Mouse (Mus musculus): Measurements from ENCODE around the gene Slc35e2. TPM values are rescaled to one million over a fixed set of nuclear protein-coding genes. Genes with fewer than 3 reads are reported as not detected.

The Slc35e2 gene
- 34.9 TPM for total RNA-seq (2023)

GRCm38 (mm10) chr4:155601091-155601996, at the start of gene Slc35e2:
Gene Slc35e2 (plus strand): TSS chr4:155601416.

GRCm38 (mm10) chr4:155561661-155562442, 39.4 kb upstream of the Slc35e2 start, which contains the start of gene Nadk:
Gene Nadk (plus strand): TSS chr4:155562378.

GRCm38 (mm10) chr4:155624338-155625291, 23.4 kb downstream of the Slc35e2 start, which contains the start of gene Cdk11b:
Gene Cdk11b (plus strand): TSS chr4:155624854.

GRCm38 (mm10) chr4:155645308-155645707, 44.1 kb downstream of the Slc35e2 start, which contains the start of gene Gm10563:
Gene Gm10563 (minus strand): TSS chr4:155645408.

GRCm38 (mm10) chr4:155653086-155653450, 51.9 kb downstream of the Slc35e2 start, which contains the start of gene Mmp23:
Gene Mmp23 (minus strand): TSS chr4:155653384.

GRCm38 (mm10) chr4:155668689-155669597, 67.7 kb downstream of the Slc35e2 start, which contains the start of gene Mib2:
Gene Mib2 (minus strand): TSS chr4:155669198.

Other genes starting within 250 kb of the Slc35e2 start
- gene Prkcz, start 240.1 kb upstream of the Slc35e2 start, total RNA-seq (2023): 18.4 TPM
- gene Gabrd, start 203.3 kb upstream of the Slc35e2 start, total RNA-seq (2023): not detected
- gene Cfap74, start 192.2 kb upstream of the Slc35e2 start, total RNA-seq (2023): 0.70 TPM
- not detected for gene Tmem52, start 132.3 kb upstream of the Slc35e2 start, total RNA-seq (2023)
- gene Gnb1, start 110.1 kb upstream of the Slc35e2 start, total RNA-seq (2023): 275 TPM
- 46.9 TPM for gene Nadk, start 39.0 kb upstream of the Slc35e2 start, total RNA-seq (2023)
- 204 TPM for gene Cdk11b, start 23.4 kb downstream of the Slc35e2 start, total RNA-seq (2023)
- gene Gm10563, start 44.0 kb downstream of the Slc35e2 start, total RNA-seq (2023): not detected
- not detected for gene Mmp23, start 52.0 kb downstream of the Slc35e2 start, total RNA-seq (2023)
- gene Mib2, start 67.8 kb downstream of the Slc35e2 start, total RNA-seq (2023): 35.2 TPM
- 8.0 TPM for gene Fndc10, start 92.9 kb downstream of the Slc35e2 start, total RNA-seq (2023)
- 69.3 TPM for gene Ssu72, start 103.4 kb downstream of the Slc35e2 start, total RNA-seq (2023)
- gene Tmem240, start 133.4 kb downstream of the Slc35e2 start, total RNA-seq (2023): 1.2 TPM
- gene Atad3a, start 159.7 kb downstream of the Slc35e2 start, total RNA-seq (2023): 52.2 TPM
- not detected for gene Vwa1, start 173.3 kb downstream of the Slc35e2 start, total RNA-seq (2023)
- not detected for gene Tmem88b, start 184.5 kb downstream of the Slc35e2 start, total RNA-seq (2023)
- not detected for gene Ankrd65, start 189.0 kb downstream of the Slc35e2 start, total RNA-seq (2023)
- 36.7 TPM for gene Mrpl20, start 201.5 kb downstream of the Slc35e2 start, total RNA-seq (2023)
- 283 TPM for gene Ccnl2, start 211.1 kb downstream of the Slc35e2 start, total RNA-seq (2023)
- 73.2 TPM for gene Aurkaip1, start 229.9 kb downstream of the Slc35e2 start, total RNA-seq (2023)
- gene Mxra8, start 238.3 kb downstream of the Slc35e2 start, total RNA-seq (2023): 3.2 TPM
- gene Dvl1, start 246.0 kb downstream of the Slc35e2 start, total RNA-seq (2023): 67.2 TPM

All from CD4-positive naive resting alpha-beta T cell, adult 76 days (primary cell).